Mouse (Mus musculus): ENCODE data around the gene Fam227b. TPM values are rescaled to one million over a fixed set of nuclear protein-coding genes. Genes with fewer than 3 reads are reported as not detected.
A peak's percentile ranks its signal among the peaks of the same experiment; 100 is the strongest.

Fam227b gene
- total RNA-seq, 2 experiments from 2014 or later, result not detected

DNA sequence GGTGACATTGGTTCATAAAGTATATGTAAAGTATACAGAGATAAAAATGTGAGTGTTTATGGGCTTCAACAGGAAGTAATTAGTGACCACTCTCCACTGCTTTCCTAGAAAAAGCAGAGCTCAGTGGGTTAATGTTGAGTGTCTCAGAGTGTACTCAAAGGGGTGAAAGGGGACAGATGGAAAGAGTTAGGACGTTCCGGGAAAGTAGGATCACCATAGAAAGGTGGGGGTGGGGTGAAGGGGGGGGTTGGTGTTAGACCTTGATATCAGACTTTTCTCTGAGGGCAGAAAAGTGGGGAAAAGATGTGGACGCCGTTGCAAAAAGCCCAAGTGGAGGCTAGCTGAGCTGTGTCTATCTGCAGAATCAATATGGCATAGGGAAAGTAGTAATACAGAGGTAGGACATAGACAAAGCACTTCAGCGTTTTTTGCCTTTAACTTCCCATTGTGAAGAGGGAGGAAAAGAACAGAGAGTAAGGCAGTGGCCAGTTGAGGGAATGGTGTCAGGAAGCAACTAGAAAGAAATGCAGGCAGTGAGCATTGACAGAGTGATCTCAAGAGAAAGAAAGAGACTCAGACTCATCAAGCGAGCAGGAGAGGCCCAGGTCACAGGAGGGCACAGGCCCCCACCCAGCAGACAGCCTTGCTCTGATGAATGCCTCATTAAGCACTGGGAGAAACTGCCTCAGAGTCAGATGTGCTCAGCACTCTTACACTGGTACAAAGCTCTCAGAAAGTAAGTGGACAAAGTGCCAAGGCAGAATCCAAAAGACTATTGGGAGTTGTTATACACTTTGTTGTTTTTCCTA is 98.9 kb downstream of the Fam227b start:
- TF ChIP-seq CTCF (IDR thresholded peaks at IDR 0.05), result no peak
- H3K27ac ChIP-seq, result no peak overlapping the region
- intact Hi-C loops (cut with DNase I), result no loop called here
- DNase-seq (ENCODE audit: extremely low spot score in 1 of 2, low spot score in 2 of 2), result no peak
- H3K4me3 ChIP-seq, result no peak overlapping the region

GRCm38 (mm10) chr2:126045621-126046020 is 106.2 kb downstream of the Fam227b start:
- DNase-seq (ENCODE audit: extremely low spot score in 1 of 2, low spot score in 2 of 2), result no peak
- Histone ChIP-seq H3K27ac (no peak overlapping the region), H3K4me3 (no peak overlapping the region)
- TF ChIP-seq CTCF (IDR thresholded peaks at IDR 0.05), result no peak
- intact Hi-C loops (cut with DNase I), result no loop called here

DNA sequence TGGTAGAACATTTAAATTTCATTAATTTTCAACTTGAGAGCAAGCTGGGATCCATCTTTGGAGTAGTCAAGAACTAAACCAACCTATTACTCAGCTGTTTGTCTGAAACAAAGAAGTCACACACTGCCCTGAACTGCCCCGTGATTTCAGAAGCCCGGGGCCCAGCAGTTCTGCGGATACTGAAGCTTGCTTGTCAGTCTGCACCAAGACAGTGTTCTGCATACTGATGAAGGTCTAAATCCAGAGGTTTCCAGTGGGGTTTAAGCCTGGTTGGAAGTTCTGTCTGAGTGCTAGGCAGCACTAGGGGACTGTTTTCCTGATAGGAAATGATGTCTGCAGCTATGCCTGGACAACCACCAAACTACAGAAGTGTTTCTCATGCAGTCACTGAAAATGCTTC is 109.1 kb downstream of the Fam227b start:
- intact Hi-C loops (cut with DNase I), result no loop called here
- Histone ChIP-seq H3K27ac (no peak overlapping the region), H3K4me3 (no peak overlapping the region)
- TF ChIP-seq CTCF (IDR thresholded peaks at IDR 0.05), result no peak
- DNase-seq (ENCODE audit: extremely low spot score in 1 of 2, low spot score in 2 of 2), result no peak

DNA sequence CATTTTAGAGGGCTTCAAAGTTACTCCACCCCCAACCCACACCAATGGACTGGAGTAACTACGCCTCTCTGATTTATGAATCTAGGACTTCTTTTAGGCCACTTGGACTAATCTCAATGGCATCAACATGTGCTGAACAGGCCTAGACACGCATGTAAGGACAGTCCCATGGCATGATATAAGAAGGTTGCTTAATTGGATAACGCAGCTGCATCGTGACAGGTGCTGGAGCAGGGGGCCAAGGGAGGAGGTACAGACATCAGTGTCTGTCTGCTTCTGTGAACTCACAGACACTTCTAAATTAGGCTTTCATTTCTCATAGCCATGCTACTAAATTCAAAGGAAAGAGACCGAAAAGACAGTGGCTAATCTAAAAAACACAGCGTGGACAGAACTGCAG is 110.6 kb downstream of the Fam227b start:
- intact Hi-C loops (cut with DNase I), result no loop called here
- DNase-seq (ENCODE audit: extremely low spot score in 1 of 2, low spot score in 2 of 2), result no peak
- Histone ChIP-seq H3K27ac (no peak overlapping the region), H3K4me3 (no peak overlapping the region)
- no peak for TF ChIP-seq CTCF (IDR thresholded peaks at IDR 0.05)

GRCm38 (mm10) chr2:126040651-126041050 is 111.2 kb downstream of the Fam227b start:
- no peak for TF ChIP-seq CTCF (IDR thresholded peaks at IDR 0.05)
- H3K4me3 ChIP-seq, result no peak overlapping the region
- H3K27ac ChIP-seq, result no peak overlapping the region
- intact Hi-C loops (cut with DNase I), result no loop called here
- no peak for DNase-seq (ENCODE audit: extremely low spot score in 1 of 2, low spot score in 2 of 2)

- DNase-seq (ENCODE audit: extremely low spot score in 1 of 2, low spot score in 2 of 2), result no peak
- Histone ChIP-seq H3K27ac (no peak overlapping the region), H3K4me3 (no peak overlapping the region)
- no peak for TF ChIP-seq CTCF (IDR thresholded peaks at IDR 0.05)
- intact Hi-C loops (cut with DNase I), result no loop called here
Observed at GRCm38 (mm10) chr2:126039414-126039891, 112.4 kb downstream of the Fam227b start.

DNA sequence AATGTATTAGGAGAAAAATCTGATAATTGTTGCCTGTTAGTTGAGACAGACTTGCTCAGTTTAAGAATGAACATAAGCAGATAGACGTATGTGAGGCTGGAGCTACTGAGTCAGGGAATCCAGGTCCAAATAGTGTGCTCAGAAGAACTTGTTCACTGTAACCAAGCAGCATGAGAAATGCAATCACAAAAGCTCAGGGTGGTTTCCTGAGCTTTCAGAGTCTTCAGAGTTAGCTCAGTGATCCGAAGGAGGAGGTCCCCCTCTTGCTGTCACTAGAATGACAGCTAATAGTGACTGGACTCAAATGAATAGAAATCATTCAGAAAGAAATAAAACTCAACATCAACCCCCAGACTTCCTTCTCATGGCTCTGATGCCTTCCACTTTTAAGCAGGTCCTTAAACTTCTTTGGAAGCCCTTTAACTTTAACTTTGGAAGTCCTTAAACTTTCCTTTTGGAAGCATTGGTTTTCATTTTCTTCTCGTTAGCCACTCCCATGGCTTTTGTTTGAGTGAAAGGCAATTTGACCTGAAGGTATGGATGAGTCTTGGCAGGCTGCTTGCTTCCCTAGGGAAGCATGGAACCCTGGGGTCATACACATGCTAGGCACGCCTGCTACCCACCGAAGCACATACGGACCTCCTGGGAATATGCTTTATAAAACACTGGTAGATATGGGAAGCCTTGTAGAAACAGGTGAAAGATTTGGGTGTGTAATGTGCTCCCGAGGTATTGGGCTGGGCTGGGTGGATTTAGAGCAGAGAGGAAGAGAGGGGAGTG is 113.4 kb downstream of the Fam227b start:
- Histone ChIP-seq H3K27ac (no peak overlapping the region), H3K4me3 (no peak overlapping the region)
- DNase-seq (ENCODE audit: extremely low spot score in 1 of 2, low spot score in 2 of 2), result no peak
- intact Hi-C loops (cut with DNase I), result no loop called here
- no peak for TF ChIP-seq CTCF (IDR thresholded peaks at IDR 0.05)

- no peak for DNase-seq (ENCODE audit: extremely low spot score in 1 of 2, low spot score in 2 of 2)
- Histone ChIP-seq H3K4me3 (no peak overlapping the region), H3K27ac (no peak overlapping the region)
- intact Hi-C loops (cut with DNase I), result no loop called here
- TF ChIP-seq CTCF (IDR thresholded peaks at IDR 0.05), result no peak
Observed at GRCm38 (mm10) chr2:126036121-126036520, 115.7 kb downstream of the Fam227b start.

DNA sequence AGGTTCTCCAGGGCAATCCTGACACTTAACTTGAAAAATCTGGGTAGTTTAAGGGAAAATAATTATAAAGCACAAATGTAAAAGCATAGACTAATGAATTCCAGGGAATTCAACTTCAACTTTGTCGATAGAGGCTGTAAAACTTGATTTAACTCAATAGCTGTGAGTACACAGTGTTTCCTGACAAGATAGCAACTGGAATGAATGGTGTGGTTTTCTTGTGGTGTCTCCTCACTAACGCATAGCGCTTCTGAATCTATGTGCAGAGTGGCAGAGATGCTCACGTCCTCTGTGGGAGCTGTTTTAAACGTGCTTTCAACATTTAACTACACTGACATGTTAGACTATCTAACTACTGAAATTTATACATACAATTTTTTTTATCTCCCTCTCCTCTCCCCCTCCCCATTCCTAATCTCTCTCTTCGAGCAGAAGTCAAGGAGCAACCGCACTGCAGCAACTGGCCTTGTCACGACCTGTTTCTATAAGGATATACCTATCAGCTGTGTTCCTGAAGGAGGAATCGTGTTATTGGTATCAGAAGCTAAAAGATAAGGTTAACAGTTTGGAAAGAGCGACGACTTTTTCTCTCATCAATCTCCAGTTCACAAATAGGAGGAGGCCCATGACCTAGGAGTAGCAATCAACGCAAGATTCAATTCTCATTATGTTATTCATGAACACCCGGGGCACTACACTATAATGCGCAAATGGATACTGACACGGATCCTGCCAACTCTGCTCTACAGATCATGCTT is 116.6 kb downstream of the Fam227b start:
- Histone ChIP-seq H3K4me3 (no peak overlapping the region), H3K27ac (no peak overlapping the region)
- DNase-seq (ENCODE audit: extremely low spot score in 1 of 2, low spot score in 2 of 2), result no peak
- no peak for TF ChIP-seq CTCF (IDR thresholded peaks at IDR 0.05)
- intact Hi-C loops (cut with DNase I), result no loop called here

- Histone ChIP-seq H3K27ac (no peak within 1 kb of the TSS), H3K4me3 (peak within 1 kb of the TSS; percentile 14; the same call in 1 of the 2 replicates)
- TF ChIP-seq CTCF (IDR thresholded peaks at IDR 0.05), result peak; percentile 50
- intact Hi-C loops (cut with DNase I), result loop anchor here (1.0 to 5.0 kb wide), 2 partner anchors 28 to 142 kb away; no protein-coding TSS in a partner anchor
- DNase-seq (ENCODE audit: extremely low spot score in 1 of 2, low spot score in 2 of 2), result no peak
Observed at GRCm38 (mm10) chr2:126034379-126035005, 117.3 kb downstream of the Fam227b start, which contains the start of gene Fgf7. Gene Fgf7, plus strand, starts transcription at chr2:126034658.

Data from left cerebral cortex, adult 2 months (tissue).